Mouse (Mus musculus) megakaryocyte progenitor cell, adult 5-6 weeks (primary cell): ENCODE results near the gene Lamc1. TPM values are rescaled to one million over a fixed set of nuclear protein-coding genes. Genes with fewer than 3 reads are reported as not detected.

Experiments
- ATAC-seq: replicated peaks from 2 replicates; pipeline ENCODE4 v1.8.0; 2016; ENCODE audit warnings: mild to moderate bottlenecking, moderate TSS enrichment, inconsistent platforms; ENCODE audit not compliant: poor library complexity
- total RNA-seq, 2 experiments: library from RNA; stranded (forward) in 1 of 2; stranded (reverse) in 1 of 2; fragments of 157-497, 149-512 nt in 1 of 2; fragments of 200-1000 nt in 1 of 2; gene quantifications; 2 replicates each; pipeline versions ENCODE4 v1.2.3 to v1.2.4; 2015 to 2017

The Lamc1 gene
- total RNA-seq, 2 experiments from 2014 or later = 2.2 to 4.4 TPM

DNA sequence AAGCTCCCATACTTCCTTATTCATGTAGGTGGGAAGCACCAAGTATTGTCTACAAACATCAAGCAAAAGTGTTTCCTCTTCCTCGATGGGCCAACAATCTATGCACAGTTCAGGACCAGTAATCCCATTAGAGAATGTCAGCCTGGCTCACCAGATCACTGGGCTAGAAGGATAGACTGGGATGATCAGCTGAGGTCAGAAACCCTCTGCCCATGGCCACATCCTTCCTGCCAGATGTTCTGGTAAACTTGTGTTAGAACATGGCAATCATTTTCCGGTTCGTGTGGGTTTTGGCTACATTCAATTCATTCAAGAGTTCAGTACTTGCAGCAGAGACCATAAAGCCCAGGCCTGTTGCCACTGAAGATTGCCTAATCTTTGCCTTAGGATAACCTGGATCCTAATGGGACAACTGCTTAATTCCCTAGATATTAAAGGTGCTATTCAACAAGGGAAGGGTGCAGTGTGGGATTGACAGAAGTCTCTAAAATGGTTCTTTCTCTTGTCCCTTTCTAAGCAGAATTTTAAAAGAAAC, 135.2 kb downstream of the Lamc1 start:
- ATAC-seq = peak; percentile 91

- no peak for ATAC-seq
Observed at GRCm38 (mm10) chr1:153192945-153193344, 139.6 kb downstream of the Lamc1 start.

GRCm38 (mm10) chr1:153192379-153192778, 140.2 kb downstream of the Lamc1 start:
- no peak for ATAC-seq

DNA sequence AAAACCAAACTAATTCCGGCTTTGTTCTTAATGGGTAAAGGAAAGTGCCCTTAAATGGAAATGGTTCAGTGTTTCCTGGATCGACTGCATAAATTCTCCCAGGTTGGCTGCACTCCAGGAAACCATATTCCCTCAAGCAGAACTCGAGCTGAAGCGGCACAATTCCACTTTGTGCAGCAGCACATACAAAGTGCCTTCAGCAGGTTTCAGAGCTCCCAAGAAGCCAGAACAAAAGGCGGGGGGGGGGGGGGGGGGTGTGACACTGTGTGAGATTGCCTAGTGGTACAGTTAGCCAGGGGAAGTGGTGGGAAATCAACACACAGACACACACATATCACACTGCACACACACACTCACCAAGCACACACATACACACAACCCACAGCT, 140.7 kb downstream of the Lamc1 start:
- no peak for ATAC-seq

DNA sequence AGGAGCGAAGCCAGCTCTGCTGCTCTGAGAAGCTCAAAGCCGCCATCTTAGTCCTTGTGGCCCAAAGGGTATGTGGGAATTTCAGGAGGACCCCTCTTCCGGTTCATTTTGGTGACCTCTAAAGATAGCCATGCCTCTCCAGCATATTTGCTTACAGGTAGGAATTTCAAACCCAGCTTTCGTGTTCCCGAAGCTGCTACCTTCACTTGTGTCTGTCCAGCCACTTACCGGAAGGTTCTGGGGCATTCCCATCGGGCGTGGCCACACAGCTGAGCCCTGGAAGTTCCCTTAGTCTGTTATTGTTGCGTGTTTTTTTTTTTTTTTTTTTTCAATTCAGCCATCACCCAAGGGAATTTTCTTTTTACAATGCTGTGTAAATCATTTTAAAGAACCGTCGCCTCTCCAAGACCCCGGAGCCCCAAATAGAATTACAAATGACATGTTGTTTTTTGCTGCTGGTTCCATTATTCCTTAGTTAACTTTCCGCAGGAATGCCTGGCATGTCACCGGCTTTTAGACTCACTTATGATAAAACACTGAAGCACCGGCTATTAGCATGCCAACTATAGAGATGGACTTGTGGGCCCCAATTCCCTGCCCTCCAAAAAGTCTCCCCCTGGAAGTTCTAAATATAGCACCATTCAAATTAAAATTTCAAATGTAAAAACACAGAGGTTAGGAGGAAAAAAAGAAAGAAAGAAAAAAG, 141.2 kb downstream of the Lamc1 start:
- no peak for ATAC-seq

GRCm38 (mm10) chr1:153188081-153188480, 144.5 kb downstream of the Lamc1 start:
- no peak for ATAC-seq

DNA sequence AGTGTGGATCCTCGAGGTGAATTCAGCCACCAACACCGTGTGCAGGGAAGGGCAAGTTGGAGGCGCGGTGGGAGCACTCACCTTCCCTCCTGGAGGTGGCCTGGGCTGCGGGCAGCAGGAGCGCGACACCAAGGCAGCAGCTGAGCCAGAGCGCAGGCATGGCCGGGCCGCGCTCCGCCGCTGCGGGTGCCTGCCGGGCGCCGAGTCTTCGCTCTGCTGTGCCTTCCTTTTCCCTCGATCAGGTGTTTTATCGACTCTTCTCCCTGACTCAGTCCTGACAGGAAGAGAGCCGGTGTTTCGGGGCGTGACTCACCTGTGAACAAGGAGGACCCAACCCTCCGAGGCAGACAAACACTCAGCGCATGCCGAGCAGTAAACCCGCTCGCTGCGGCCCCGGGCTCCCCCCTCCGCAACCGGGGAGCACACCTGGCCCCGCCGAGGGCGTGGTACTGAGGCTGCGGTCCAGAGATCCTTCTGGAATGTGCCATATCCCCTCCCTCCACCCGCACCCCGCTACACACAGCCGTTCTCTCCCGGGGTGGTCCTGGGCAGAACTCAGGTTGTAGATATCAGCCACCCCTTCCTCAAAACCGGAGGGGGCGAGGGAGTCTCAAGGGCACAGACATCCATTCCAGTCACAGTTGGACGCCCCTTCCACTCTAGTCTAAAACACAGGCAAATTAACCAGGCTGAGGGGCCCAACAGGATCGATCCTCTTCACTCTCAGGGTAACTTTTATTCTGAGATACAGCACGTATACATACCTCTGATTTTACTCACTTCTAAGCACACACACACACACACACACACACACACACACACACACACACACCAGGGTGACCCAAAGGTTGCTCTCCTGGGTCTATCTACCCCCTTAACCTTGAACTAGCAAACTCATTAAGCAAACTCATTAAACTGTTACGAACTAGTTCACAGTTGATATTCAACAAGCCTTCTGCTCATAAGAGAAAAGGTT, 146.5 kb downstream of the Lamc1 start, which contains the start of gene Lamc2:
TSS of gene Lamc2 (minus strand) at position 620 of the 976 bp plus-strand sequence.
- no peak for ATAC-seq

DNA sequence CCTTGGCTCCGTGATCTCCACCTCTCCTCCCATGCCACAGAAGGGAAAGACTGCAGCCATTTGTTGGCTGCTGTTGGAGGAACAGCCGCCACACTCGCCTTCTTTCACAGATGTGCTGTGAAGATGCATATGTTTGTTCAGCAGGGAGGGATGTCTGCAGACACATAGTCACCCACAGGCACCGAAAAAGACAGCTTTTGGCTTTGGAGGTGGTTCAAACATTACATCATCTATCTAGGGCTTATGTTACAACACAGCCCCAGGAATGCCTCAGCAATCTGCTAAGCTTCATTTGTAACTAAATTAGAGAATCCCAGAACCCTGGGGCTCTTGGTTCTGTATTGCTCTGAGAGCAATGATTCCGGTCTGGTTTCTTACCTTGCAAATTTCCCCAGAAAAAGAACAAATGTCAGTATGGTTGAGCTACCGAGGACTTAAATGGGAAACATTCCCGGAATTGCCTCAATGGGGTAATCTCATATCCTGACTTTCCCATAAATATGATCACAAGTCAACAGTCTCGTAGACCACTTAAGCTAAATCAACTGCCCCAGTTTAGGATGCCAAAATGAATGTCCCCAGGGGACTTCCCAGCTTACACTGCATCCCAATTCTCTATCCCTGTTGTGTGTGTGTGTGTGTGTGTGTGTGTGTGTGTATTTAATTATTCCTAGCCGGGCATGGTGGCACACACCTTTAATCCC, 151.8 kb downstream of the Lamc1 start:
- no peak for ATAC-seq

- no peak for ATAC-seq
Observed at GRCm38 (mm10) chr1:153180160-153180559, 152.4 kb downstream of the Lamc1 start.

DNA sequence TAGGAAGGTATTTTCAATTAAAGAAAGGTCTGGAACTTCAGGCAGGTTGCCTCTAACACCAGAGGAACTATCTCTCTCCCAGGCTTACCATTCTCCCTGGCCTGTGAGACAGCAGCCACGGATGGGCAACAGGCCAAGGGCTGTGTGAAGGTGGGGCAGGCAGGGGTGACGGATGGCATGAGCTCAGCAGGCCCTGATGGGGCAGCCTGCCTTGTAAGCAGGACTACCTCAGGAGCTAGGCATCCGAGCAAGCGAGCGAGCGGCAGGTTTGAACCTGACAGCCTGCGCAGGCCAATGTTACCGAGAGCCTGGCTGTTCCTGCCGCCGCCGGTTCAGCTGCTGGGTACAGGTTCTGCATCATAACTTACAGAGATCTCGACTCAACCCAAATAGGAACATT, 157.8 kb downstream of the Lamc1 start:
- 0 out of 2 replicates have a peak, but pooled peaks have one; percentile 31 for ATAC-seq

GRCm38 (mm10) chr1:153173276-153173675, 159.3 kb downstream of the Lamc1 start:
- 0 out of 2 replicates have a peak, but pooled peaks have one; percentile 31 for ATAC-seq

GRCm38 (mm10) chr1:153172291-153172731, 160.3 kb downstream of the Lamc1 start:
- ATAC-seq = no peak

GRCm38 (mm10) chr1:153171011-153171410, 161.6 kb downstream of the Lamc1 start:
- no peak for ATAC-seq

Other genes starting within 250 kb of the Lamc1 start
- gene Lamc2, start 146.3 kb downstream of the Lamc1 start, total RNA-seq (2015) = 0.02 TPM in 1 of 2 replicates, not detected in the other
- not detected in 2 replicates for gene Lamc2, start 146.3 kb downstream of the Lamc1 start, total RNA-seq (2017)
- gene Shcbp1l, start 92.4 kb upstream of the Lamc1 start, total RNA-seq (2015) = 0.71 and 0.94 TPM in 2 replicates
- 0.46 and 1.1 TPM in 2 replicates for gene Shcbp1l, start 92.4 kb upstream of the Lamc1 start, total RNA-seq (2017)
- 177 and 201 TPM in 2 replicates for gene Dhx9, start 154.9 kb upstream of the Lamc1 start, total RNA-seq (2015)
- 114 and 158 TPM in 2 replicates for gene Dhx9, start 154.9 kb upstream of the Lamc1 start, total RNA-seq (2017)
- 27.6 and 28.0 TPM in 2 replicates for gene Npl, start 217.3 kb upstream of the Lamc1 start, total RNA-seq (2015)
- gene Npl, start 217.3 kb upstream of the Lamc1 start, total RNA-seq (2017) = 14.2 and 15.2 TPM in 2 replicates